Mouse (Mus musculus): ENCODE data around the gene Tm9sf2. TPM values are rescaled to one million over a fixed set of nuclear protein-coding genes. Genes with fewer than 3 reads are reported as not detected.

The Tm9sf2 gene
- polyA plus RNA-seq, 2 experiments, result 26.4 to 67.1 TPM

DNA sequence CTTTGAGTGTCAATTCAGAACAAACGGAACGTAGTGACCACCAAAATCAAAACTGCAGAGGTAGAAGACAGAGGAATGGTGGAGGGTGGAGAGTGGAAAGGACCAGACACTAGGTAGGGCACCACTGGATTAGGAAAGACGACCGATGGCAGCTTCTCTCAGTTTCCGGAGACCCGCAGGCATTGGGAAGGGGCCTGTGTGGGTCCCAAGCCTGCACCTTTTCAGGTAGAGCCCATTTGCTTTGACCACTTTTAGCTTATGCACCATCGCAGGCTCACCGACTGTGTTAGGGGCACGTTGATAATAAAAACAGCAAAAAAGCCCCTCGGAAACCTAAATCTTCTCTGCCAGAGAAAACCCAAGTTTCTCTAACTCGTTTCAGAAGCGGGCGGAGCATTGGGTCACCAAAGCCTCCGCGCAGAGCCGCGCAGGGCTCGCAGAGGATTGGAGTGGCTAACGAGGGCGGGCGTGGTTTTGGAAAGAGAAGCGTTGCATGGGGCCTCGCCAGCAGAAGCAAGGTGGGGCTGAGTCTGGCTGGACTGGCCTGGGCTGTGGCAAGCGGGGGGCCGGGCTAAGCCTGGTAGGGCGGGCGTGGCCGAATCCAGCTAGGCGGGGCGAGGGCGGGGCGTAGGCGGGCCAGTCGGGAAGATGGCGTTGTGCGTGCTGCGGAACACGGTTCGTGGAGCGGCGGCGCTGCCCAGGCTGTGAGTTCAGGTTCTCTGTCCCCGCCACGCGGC lies 74.4 kb downstream of the Tm9sf2 start, which contains the start of gene Clybl:
Gene Clybl, plus strand, starts transcription at position 627 of the 737 bp plus-strand sequence.
- Histone ChIP-seq H3K4me3 (ENCODE audit: insufficient read depth in 1 of 2, low read depth in 2 of 2, low read length in 2 of 2) (peak within 1 kb of the TSS; percentile 72 to 89), H3K4me1 (replicated peaks; ENCODE audit: control insufficient read depth in 2 of 2, insufficient read depth in 2 of 2, low read length in 1 of 2) (peaks cover 32 to 33% of the 10 kb centered on the region in 2 experiments), H3K27ac (peak within 1 kb of the TSS; percentile 75), H3K9me3 (ENCODE audit: control insufficient read depth, low read length) (no peaks in the 10 kb centered on the region), H3K4me2 (ENCODE audit: low read depth) (peak within 1 kb of the TSS; percentile 73), H3K36me3 (replicated peaks; ENCODE audit: control insufficient read depth, insufficient read depth, low read depth) (no peaks in the 10 kb centered on the region), H3K27me3 (ENCODE audit: control insufficient read depth, insufficient read depth, low read length) (no peaks in the 10 kb centered on the region), H3K9ac (replicated peaks) (peak within 1 kb of the TSS; percentile 84)
- no peak for TF ChIP-seq EP300 (IDR thresholded peaks at IDR 0.05; ENCODE audit: low read depth)
- TF ChIP-seq CTCF (IDR thresholded peaks at IDR 0.05; ENCODE audit: low read depth), result no peak
- 3% methylated on average over 45 of the region's 45 CpGs for WGBS (ENCODE audit: insufficient replicate concordance)
- ATAC-seq (ENCODE audit: insufficient read depth), result peak; percentile 98
- peak; percentile 88 to 91 (median 89) for DNase-seq (ENCODE audit: low read depth in 3 of 3, low spot score in 3 of 3)

DNA sequence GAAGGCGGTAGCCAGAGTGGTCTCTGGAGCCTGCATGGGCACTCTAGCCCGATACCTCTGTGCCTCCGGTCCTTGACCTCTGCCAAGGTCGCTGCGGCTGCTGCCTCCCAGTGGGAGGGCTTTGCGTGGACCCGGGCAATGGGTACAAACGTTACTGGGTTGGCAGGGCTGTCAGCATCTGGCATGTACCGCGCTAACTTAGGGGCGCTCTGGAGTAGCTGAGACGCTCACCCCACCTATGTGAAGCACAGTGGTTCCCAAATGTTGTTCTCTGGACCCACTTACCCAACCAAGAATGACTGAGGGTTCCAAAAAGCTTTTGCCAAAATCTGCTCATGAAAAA lies 74.9 kb downstream of the Tm9sf2 start:
- peak overlapping the region; percentile 72 to 89 for H3K4me3 ChIP-seq (ENCODE audit: insufficient read depth in 1 of 2, low read depth in 2 of 2, low read length in 2 of 2)

DNA sequence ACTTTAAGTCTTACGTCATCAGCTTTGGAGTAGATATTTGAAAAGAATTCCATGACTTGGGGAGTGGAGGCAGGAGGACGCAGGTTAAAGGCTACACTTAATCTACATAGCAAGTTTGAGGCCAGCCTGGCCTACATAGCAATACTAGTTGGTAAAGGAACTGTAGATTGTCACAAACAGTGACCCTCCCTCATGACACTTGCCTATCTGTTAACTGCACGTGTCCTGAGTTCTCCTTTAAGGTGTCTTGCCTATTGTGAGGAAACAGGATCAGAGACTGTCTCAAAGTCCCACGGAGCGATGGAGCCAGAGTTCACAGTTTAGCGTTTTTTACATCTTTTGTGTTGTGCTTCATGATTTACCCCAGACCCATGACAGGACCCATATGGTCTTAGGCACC lies 75.4 kb downstream of the Tm9sf2 start:
- no peak for ATAC-seq (ENCODE audit: insufficient read depth)
- no peaks in the 10 kb centered on the region for H3K9me3 ChIP-seq (ENCODE audit: control insufficient read depth, low read length)
- H3K4me3 ChIP-seq (ENCODE audit: insufficient read depth in 1 of 2, low read depth in 2 of 2, low read length in 2 of 2), result peak overlapping the region; percentile 72 to 89
- TF ChIP-seq EP300 (IDR thresholded peaks at IDR 0.05; ENCODE audit: low read depth), result no peak
- no peak for TF ChIP-seq CTCF (IDR thresholded peaks at IDR 0.05; ENCODE audit: low read depth)
- H3K9ac ChIP-seq (replicated peaks), result peak overlapping the region; percentile 84
- H3K27ac ChIP-seq, result peak overlapping the region; percentile 75
- H3K4me2 ChIP-seq (ENCODE audit: low read depth), result peak overlapping the region; percentile 73
- peaks cover 32 to 33% of the 10 kb centered on the region in 2 experiments for H3K4me1 ChIP-seq (replicated peaks; ENCODE audit: control insufficient read depth in 2 of 2, insufficient read depth in 2 of 2, low read length in 1 of 2)
- no peaks in the 10 kb centered on the region for H3K27me3 ChIP-seq (ENCODE audit: control insufficient read depth, insufficient read depth, low read length)
- no peaks in the 10 kb centered on the region for H3K36me3 ChIP-seq (replicated peaks; ENCODE audit: control insufficient read depth, insufficient read depth, low read depth)
- DNase-seq (ENCODE audit: low read depth in 3 of 3, low spot score in 3 of 3), result peak in 1 of 3 experiments; percentile 33
- WGBS (ENCODE audit: insufficient replicate concordance), result 48% methylated on average over 6 of the region's 6 CpGs

More for the DNA sequence above, 74.9 kb downstream of the Tm9sf2 start:
- no peak for TF ChIP-seq EP300 (IDR thresholded peaks at IDR 0.05; ENCODE audit: low read depth)
- TF ChIP-seq CTCF (IDR thresholded peaks at IDR 0.05; ENCODE audit: low read depth), result peak; percentile 51
- Histone ChIP-seq H3K9me3 (ENCODE audit: control insufficient read depth, low read length) (no peaks in the 10 kb centered on the region), H3K36me3 (replicated peaks; ENCODE audit: control insufficient read depth, insufficient read depth, low read depth) (no peaks in the 10 kb centered on the region), H3K4me1 (replicated peaks; ENCODE audit: control insufficient read depth in 2 of 2, insufficient read depth in 2 of 2, low read length in 1 of 2) (peaks cover 32 to 33% of the 10 kb centered on the region in 2 experiments), H3K27me3 (ENCODE audit: control insufficient read depth, insufficient read depth, low read length) (no peaks in the 10 kb centered on the region), H3K4me2 (ENCODE audit: low read depth) (peak overlapping the region; percentile 73), H3K27ac (peak overlapping the region; percentile 75), H3K9ac (replicated peaks) (peak overlapping the region; percentile 84)
- DNase-seq (ENCODE audit: low read depth in 3 of 3, low spot score in 3 of 3), result peak in 1 of 3 experiments; percentile 26
- ATAC-seq (ENCODE audit: insufficient read depth), result peak; percentile 77
- WGBS (ENCODE audit: insufficient replicate concordance), result under 1% methylated on average over 12 of the region's 12 CpGs

DNA sequence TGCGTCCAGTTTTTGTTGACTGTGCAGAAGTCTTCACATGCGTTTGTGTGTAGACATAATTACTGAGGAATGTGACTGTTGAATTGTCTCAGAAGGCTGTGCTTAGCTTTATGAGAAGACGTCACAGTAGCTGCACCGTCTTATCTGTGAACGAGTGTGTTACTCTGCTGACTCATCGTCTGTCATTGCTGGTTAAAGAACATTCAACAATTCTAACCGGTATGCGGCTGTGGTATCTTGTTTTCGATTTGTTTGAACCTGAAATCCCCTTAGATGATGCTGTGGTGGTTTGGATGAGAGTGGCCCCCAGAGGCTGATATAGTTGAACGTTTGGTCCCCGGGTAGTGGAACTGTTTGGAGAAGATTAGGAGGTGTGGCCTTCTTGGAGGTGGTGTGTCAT lies 77.1 kb downstream of the Tm9sf2 start:
- Histone ChIP-seq H3K4me1 (replicated peaks; ENCODE audit: control insufficient read depth in 2 of 2, insufficient read depth in 2 of 2, low read length in 1 of 2) (peaks cover 32 to 33% of the 10 kb centered on the region in 2 experiments), H3K27me3 (ENCODE audit: control insufficient read depth, insufficient read depth, low read length) (no peaks in the 10 kb centered on the region), H3K4me3 (ENCODE audit: insufficient read depth in 1 of 2, low read depth in 2 of 2, low read length in 2 of 2) (peak overlapping the region in 1 of 2 experiments; percentile 31; a peak in 2 of 4 replicates), H3K9ac (replicated peaks) (peak overlapping the region; percentile 55), H3K4me2 (ENCODE audit: low read depth) (peak overlapping the region; percentile 62), H3K9me3 (ENCODE audit: control insufficient read depth, low read length) (no peaks in the 10 kb centered on the region), H3K27ac (peak overlapping the region; percentile 81), H3K36me3 (replicated peaks; ENCODE audit: control insufficient read depth, insufficient read depth, low read depth) (no peaks in the 10 kb centered on the region)
- ATAC-seq (ENCODE audit: insufficient read depth) (peak; percentile 17; the same call in 1 of the 2 replicates), DNase-seq (ENCODE audit: low read depth in 3 of 3, low spot score in 3 of 3) (peak; percentile 63 to 78 (median 64))
- TF ChIP-seq CTCF (IDR thresholded peaks at IDR 0.05; ENCODE audit: low read depth) (no peak), EP300 (IDR thresholded peaks at IDR 0.05; ENCODE audit: low read depth) (peak; percentile 44; the same call in 1 of the 2 replicates)
- 22% methylated on average over 11 of the region's 11 CpGs for WGBS (ENCODE audit: insufficient replicate concordance)

DNA sequence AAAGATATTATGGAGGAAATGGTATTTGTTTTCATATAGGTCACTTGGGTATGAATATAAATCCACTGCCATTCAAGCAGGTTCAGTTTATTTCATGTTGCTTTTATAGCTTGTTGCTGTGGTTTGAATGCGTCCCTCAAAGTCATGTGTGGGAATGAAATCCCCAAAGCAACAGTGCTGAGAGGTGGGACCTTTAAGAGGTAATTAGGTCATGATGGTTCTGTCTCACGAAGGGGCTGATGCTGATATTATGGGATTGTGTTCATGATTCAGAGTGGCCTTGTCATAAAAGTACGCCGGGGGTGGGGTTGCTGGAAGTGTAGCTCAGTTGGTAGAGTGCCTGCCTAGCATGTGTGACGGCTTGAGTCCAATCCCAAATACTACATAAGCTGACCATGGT lies 81.4 kb downstream of the Tm9sf2 start:
- 77% methylated on average over 5 of the region's 5 CpGs for WGBS (ENCODE audit: insufficient replicate concordance)
- ATAC-seq (ENCODE audit: insufficient read depth) (no peak), DNase-seq (ENCODE audit: low read depth in 3 of 3, low spot score in 3 of 3) (no peak)
- H3K9me3 ChIP-seq (ENCODE audit: control insufficient read depth, low read length), result no peaks in the 10 kb centered on the region
- peaks cover 15 to 17% of the 10 kb centered on the region in 2 experiments for H3K4me1 ChIP-seq (replicated peaks; ENCODE audit: control insufficient read depth in 2 of 2, insufficient read depth in 2 of 2, low read length in 1 of 2)
- no peaks in the 10 kb centered on the region for H3K27me3 ChIP-seq (ENCODE audit: control insufficient read depth, insufficient read depth, low read length)
- H3K27ac ChIP-seq, result no peak overlapping the region
- H3K4me3 ChIP-seq (ENCODE audit: insufficient read depth in 1 of 2, low read depth in 2 of 2, low read length in 2 of 2), result no peak overlapping the region
- TF ChIP-seq EP300 (IDR thresholded peaks at IDR 0.05; ENCODE audit: low read depth) (no peak), CTCF (IDR thresholded peaks at IDR 0.05; ENCODE audit: low read depth) (no peak)
- no peak overlapping the region for H3K4me2 ChIP-seq (ENCODE audit: low read depth)
- H3K36me3 ChIP-seq (replicated peaks; ENCODE audit: control insufficient read depth, insufficient read depth, low read depth), result no peaks in the 10 kb centered on the region
- no peak overlapping the region for H3K9ac ChIP-seq (replicated peaks)

Data from liver, embryonic 14.5 days (tissue).